Mouse (Mus musculus) cerebellum, adult 11 months (tissue): ENCODE data around the gene Fzd4.

ENCODE experiments used
- DNase-seq: peaks from one replicate; pipeline ENCODE4 v3.0.0; 2022

Gene Fzd4

GRCm38 (mm10) chr7:89401136-89401858 is 2.9 kb upstream of the Fzd4 start:
- no peak for DNase-seq

- DNase-seq = no peak
Measured at GRCm38 (mm10) chr7:89401936-89402335, 2.2 kb upstream of the Fzd4 start.

GRCm38 (mm10) chr7:89403053-89403972 is 842 bp upstream of the Fzd4 start:
- DNase-seq = peak; percentile 62

- DNase-seq = no peak
Measured at GRCm38 (mm10) chr7:89404734-89405440, 732 bp downstream of the Fzd4 start.

GRCm38 (mm10) chr7:89406011-89406410 is 1.9 kb downstream of the Fzd4 start:
- DNase-seq = no peak

- no peak for DNase-seq
Measured at GRCm38 (mm10) chr7:89407006-89407940, 3.1 kb downstream of the Fzd4 start.

GRCm38 (mm10) chr7:89410294-89410693 is 6.1 kb downstream of the Fzd4 start:
- no peak for DNase-seq

GRCm38 (mm10) chr7:89411346-89411745 is 7.2 kb downstream of the Fzd4 start:
- no peak for DNase-seq

GRCm38 (mm10) chr7:89412094-89412493 is 7.9 kb downstream of the Fzd4 start:
- DNase-seq = no peak

- DNase-seq = no peak
Measured at GRCm38 (mm10) chr7:89416027-89416426, 11.9 kb downstream of the Fzd4 start.

GRCm38 (mm10) chr7:89417707-89418106 is 13.6 kb downstream of the Fzd4 start:
- no peak for DNase-seq

GRCm38 (mm10) chr7:89418127-89418653 is 14.0 kb downstream of the Fzd4 start:
- no peak for DNase-seq

- DNase-seq = no peak
Measured at GRCm38 (mm10) chr7:89418917-89419679, 14.9 kb downstream of the Fzd4 start.

- no peak for DNase-seq
Measured at GRCm38 (mm10) chr7:89421294-89421693, 17.1 kb downstream of the Fzd4 start.

- no peak for DNase-seq
Measured at GRCm38 (mm10) chr7:89422650-89423049, 18.5 kb downstream of the Fzd4 start.

GRCm38 (mm10) chr7:89423194-89423593 is 19.0 kb downstream of the Fzd4 start:
- DNase-seq = no peak

GRCm38 (mm10) chr7:89423688-89424255 is 19.6 kb downstream of the Fzd4 start:
- no peak for DNase-seq

GRCm38 (mm10) chr7:89424659-89425058 is 20.5 kb downstream of the Fzd4 start:
- DNase-seq = no peak

GRCm38 (mm10) chr7:89425803-89426725 is 21.9 kb downstream of the Fzd4 start:
- DNase-seq = no peak

- DNase-seq = no peak
Measured at GRCm38 (mm10) chr7:89427101-89427500, 22.9 kb downstream of the Fzd4 start.
